In genomic region chr16:84703129-84703768, GRCm38 (mm10) we compare ENCODE assay signal across 8 mouse cellular contexts. TPM values are rescaled to one million over a fixed set of nuclear protein-coding genes. Genes with fewer than 3 reads are reported as not detected.
DNase-seq lines count a peak whose midpoint lies in the region; ATAC-seq lines count a peak whose summit lies in the region.

No protein-coding gene starts in this region.

- peak overlapping the region; percentile 78 for H3K4me2 ChIP-seq in forebrain, embryonic 11.5 days (ENCODE audit: low read depth, low read length, severe bottlenecking)
- H3K4me2 ChIP-seq in limb, embryonic 12.5 days, result peak overlapping the region; percentile 91
- H3K4me2 ChIP-seq in midbrain, embryonic 12.5 days (replicated peaks), result peak overlapping the region; percentile 98

- no peaks in the 10 kb centered on the region for H3K36me3 ChIP-seq in forebrain, embryonic 11.5 days (ENCODE audit: control insufficient read depth, insufficient read depth, low read length)
- H3K36me3 ChIP-seq in limb, embryonic 12.5 days, result no peaks in the 10 kb centered on the region
- no peaks in the 10 kb centered on the region for H3K36me3 ChIP-seq in midbrain, embryonic 12.5 days
- no peaks in the 10 kb centered on the region for H3K36me3 ChIP-seq in splenic B cell, adult 2 months (ENCODE audit: control insufficient read depth, insufficient read depth, low read length, poor library complexity, severe bottlenecking)

- H3K27me3 ChIP-seq in forebrain, embryonic 11.5 days (ENCODE audit: control insufficient read depth, insufficient read depth, low read length), result no peaks in the 10 kb centered on the region
- H3K27me3 ChIP-seq in limb, embryonic 12.5 days, result 0 out of 2 replicates have a peak, but pooled peaks cover 4% of the 10 kb centered on the region
- peaks cover 23% of the 10 kb centered on the region for H3K27me3 ChIP-seq in midbrain, embryonic 12.5 days
- H3K27me3 ChIP-seq in splenic B cell, adult 2 months (ENCODE audit: control insufficient read depth, insufficient read depth, low read length, poor library complexity, severe bottlenecking), result no peaks in the 10 kb centered on the region

- peak; percentile 90 for ATAC-seq in forebrain, embryonic 11.5 days (replicated peaks; ENCODE audit: low FRiP score)
- peak; percentile 82 for ATAC-seq in limb, embryonic 12.5 days (ENCODE audit: insufficient number of reproducible peaks, insufficient read depth, low FRiP score, low TSS enrichment, low read depth)
- peak; percentile 81 for ATAC-seq in midbrain, embryonic 12.5 days (ENCODE audit: low FRiP score, low read depth)

- under 1% methylated on average over 55 of the region's 55 CpGs for WGBS in forebrain, embryonic 11.5 days
- under 1% methylated on average over 55 of the region's 55 CpGs for WGBS in limb, embryonic 12.5 days
- WGBS in midbrain, embryonic 12.5 days, result under 1% methylated on average over 50 of the region's 55 CpGs

- H3K4me1 ChIP-seq in forebrain, embryonic 11.5 days (replicated peaks; ENCODE audit: control insufficient read depth, insufficient read depth, low read length), result peaks cover 2% of the 10 kb centered on the region; the same call in 1 of the 2 replicates
- peaks cover 8% of the 10 kb centered on the region for H3K4me1 ChIP-seq in limb, embryonic 12.5 days (replicated peaks)
- peaks cover 7% of the 10 kb centered on the region; the same call in 1 of the 2 replicates for H3K4me1 ChIP-seq in midbrain, embryonic 12.5 days

- no peak overlapping the region for H3K27ac ChIP-seq in forebrain, embryonic 11.5 days (ENCODE audit: low read depth, low read length)
- H3K27ac ChIP-seq in limb, embryonic 12.5 days, result no peak overlapping the region
- H3K27ac ChIP-seq in midbrain, embryonic 12.5 days (replicated peaks), result no peak overlapping the region

- H3K9ac ChIP-seq in forebrain, embryonic 11.5 days (ENCODE audit: low read length), result peak overlapping the region; percentile 39
- H3K9ac ChIP-seq in limb, embryonic 12.5 days (replicated peaks), result peak overlapping the region; percentile 70
- H3K9ac ChIP-seq in midbrain, embryonic 12.5 days (replicated peaks), result peak overlapping the region; percentile 68; the same call in 1 of the 2 replicates

- DNase-seq in right cerebral cortex, postnatal 4 days, result peak; percentile 22
- DNase-seq in right cerebral cortex, adult 2 months (ENCODE audit: low spot score in 2 of 2), result no peak
- peak; percentile 75 for DNase-seq in forebrain, embryonic 11.5 days (ENCODE audit: low spot score)
- peak; percentile 71 for DNase-seq in heart, postnatal 4 days
- peak; percentile 77 for DNase-seq in splenic B cell, adult 2 months (ENCODE audit: low read depth, low spot score)
- DNase-seq in right cerebral cortex, adult 18-20 months, result no peak

- H3K9me3 ChIP-seq in forebrain, embryonic 11.5 days (ENCODE audit: control insufficient read depth, low read length), result no peaks in the 10 kb centered on the region
- H3K9me3 ChIP-seq in limb, embryonic 12.5 days, result no peaks in the 10 kb centered on the region
- no peaks in the 10 kb centered on the region for H3K9me3 ChIP-seq in midbrain, embryonic 12.5 days

- peak overlapping the region; percentile 52 for H3K4me3 ChIP-seq in forebrain, embryonic 11.5 days (ENCODE audit: low read depth, low read length)
- H3K4me3 ChIP-seq in limb, embryonic 12.5 days (replicated peaks), result peak overlapping the region; percentile 64
- peak overlapping the region; percentile 58 for H3K4me3 ChIP-seq in midbrain, embryonic 12.5 days

RNA-seq across cellular contexts. Expression of gene Mrpl39, which starts 32.3 kb away (rescaled TPM):
- 52.2 and 54.2 TPM in 2 replicates for polyA plus RNA-seq in forebrain, embryonic 11.5 days (2014; fragmentation: Nextera tagmentation; extraction: Ambion mirVana)
- 10 to 100 TPM; 31.7 to 32.2 TPM for total RNA-seq in heart, postnatal 4 days (2021)
- polyA plus RNA-seq in limb, embryonic 12.5 days (2016; fragmentation: Nextera tagmentation; extraction: Ambion mirVana), result 45.2 and 46.2 TPM in 2 replicates
- polyA plus RNA-seq in midbrain, embryonic 12.5 days (2016; fragmentation: Nextera tagmentation; extraction: Ambion mirVana), result 49.4 and 51.3 TPM in 2 replicates

Comparison
In these comparisons a context has a peak if more than half of its experiments do, and no peak if none do; other contexts are left out.
1. DNase-seq: peak in right cerebral cortex, postnatal 4 days (single experiment), forebrain, embryonic 11.5 days (single experiment), heart, postnatal 4 days (single experiment) and splenic B cell, adult 2 months (single experiment); none in right cerebral cortex, adult 2 months (0 of 2) and right cerebral cortex, adult 18-20 months (single experiment).
2. Peak in every context shown above with its lines, with median percentiles within 50 percentile points of each other: ATAC-seq, H3K4me2 ChIP-seq, H3K4me3 ChIP-seq and H3K9ac ChIP-seq.